Mouse (Mus musculus) neural tube, embryonic 10.5 days (tissue): ENCODE results near the gene Gm11077.

ENCODE experiments used
- DNase-seq: peaks from one replicate; pipeline ENCODE4 v3.0.0-alpha.2; 2017; ENCODE audit warnings: low spot score; ENCODE audit errors: extremely low spot score

Gm11077 gene

DNA sequence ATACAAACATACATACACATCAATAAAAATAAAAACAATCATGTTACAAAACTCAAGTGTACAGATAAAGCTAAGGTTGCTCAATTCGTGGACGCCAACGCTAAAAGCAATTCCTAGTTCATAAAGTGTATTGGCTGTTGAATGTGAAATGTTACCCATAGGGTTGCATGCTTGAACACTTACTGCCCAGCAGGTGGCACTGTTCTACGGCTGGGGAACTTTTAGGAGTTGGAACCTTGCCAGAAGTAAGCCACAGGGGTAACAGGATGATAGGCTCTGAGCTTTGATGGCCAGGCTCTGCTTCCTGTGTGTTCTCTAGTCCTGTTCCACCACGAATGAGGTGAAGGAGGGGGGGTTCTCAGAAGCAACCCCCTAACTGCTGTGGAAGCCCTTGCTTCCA is at the start of gene Gm11077:
Gene Gm11077 (plus strand): TSS at position 13 of the 400 bp plus-strand sequence.
- no peak for DNase-seq

DNA sequence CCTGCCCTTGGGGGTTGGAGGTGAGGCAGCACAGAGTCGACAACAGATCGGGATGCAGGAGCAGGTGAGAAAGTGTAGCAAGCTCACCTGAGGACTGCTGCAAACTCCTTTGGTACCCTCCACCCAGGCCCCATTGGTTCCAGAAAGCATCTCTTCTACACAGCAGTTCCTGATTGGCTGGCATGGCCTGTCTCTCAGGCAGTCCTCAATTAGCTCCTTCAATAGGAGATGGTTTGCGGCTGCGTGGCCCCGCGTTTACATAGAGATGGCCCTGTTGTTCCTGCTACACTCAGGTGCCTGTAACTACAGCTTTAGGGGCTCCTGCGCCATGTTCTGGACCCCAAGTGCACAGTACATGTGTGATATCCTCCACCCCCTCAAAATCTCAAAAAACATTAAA is 48.4 kb upstream of the Gm11077 start:
- no peak for DNase-seq

- DNase-seq = peak; percentile 25
Observed at GRCm38 (mm10) chr6:140682829-140683228, 46.3 kb upstream of the Gm11077 start.

DNA sequence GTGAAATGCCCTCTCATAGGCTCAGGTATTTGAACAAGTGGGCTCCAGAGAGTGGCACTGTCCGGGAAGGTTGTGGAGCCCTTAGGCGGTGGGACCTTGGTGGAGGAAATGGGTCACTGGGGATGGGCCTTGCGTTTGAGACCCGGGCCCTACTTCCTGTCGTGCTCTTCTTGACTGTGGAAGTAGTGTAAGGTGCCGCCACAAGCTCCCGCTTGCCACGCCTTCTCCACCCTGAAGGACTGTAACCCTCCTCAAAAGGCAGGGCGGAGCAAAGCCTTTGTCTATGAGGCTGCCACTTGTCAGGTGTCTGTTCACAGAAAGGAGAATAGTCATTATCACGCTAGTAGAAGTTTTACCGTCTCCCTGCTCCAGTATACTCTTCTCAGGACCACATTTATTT is 44.7 kb upstream of the Gm11077 start:
- DNase-seq = no peak

DNA sequence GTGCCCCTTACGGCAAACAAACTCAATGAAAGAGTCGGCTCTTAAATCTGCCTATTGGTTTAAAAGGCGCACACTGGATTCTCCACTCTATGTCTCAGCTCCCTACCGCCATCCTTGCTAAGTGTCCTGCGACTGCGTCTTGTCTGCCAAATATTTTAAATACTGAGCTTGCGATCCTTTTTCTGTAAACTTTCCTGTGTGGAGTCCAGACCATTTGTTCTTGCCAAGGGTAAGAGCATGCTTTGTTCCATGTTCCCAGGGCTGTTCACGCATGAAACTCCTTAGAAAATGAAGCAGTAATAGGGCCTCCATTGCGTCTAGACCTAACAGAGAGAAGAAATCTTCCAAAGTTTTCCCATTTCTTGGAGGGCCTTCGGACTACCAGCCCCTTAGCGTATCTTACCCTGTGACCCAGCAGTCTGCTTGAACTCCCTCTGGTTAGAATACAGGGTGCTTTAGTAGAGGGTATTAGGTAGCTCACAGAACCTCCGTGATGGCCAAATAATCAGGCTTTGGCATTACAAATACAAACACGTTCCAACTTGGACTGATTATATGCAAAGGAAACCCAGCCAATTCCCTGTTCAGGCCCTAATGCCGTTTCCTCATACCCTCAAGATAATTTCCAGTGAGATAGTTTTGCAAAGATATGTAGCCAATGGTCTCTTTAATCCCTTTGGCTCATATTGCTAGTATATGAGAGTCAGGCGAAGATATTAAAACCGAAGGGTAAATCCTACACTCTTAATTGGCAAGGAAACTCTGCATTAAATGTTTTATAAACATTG is 39.3 kb upstream of the Gm11077 start:
- no peak for DNase-seq

GRCm38 (mm10) chr6:140692160-140692559 is 36.9 kb upstream of the Gm11077 start:
- no peak for DNase-seq

DNA sequence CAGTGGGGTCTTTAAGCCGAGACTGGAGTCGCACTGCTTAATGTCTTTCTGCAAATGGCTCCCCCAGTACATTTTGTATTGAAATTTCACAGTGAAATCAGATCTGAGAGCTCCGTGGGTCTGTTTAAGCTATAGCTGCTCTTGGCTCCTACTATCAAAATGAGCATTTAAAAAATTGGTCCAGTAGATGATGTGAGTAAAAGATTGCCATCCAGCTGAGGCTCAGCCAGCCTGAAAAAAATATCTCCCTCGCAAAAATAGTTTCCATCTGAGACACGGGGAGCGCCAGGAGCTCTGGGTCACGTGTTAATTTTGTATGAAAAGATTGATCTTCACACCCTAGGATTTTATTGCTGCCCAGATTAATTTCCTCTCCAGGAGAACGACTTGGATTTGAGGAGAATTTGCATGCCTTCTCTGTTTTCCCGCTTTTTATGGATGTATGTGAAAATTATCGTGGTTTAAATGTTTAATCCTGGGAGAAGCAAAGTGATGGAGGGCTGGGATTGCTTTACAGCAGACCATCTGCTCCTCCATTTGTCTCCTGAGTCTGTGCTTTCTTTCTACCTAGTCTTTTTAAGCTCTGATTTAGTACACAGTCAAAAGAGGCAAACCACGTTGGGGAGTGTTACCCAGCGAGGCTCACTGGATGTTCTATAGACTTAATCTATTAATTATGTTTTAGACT is 32.7 kb upstream of the Gm11077 start:
- no peak for DNase-seq

DNA sequence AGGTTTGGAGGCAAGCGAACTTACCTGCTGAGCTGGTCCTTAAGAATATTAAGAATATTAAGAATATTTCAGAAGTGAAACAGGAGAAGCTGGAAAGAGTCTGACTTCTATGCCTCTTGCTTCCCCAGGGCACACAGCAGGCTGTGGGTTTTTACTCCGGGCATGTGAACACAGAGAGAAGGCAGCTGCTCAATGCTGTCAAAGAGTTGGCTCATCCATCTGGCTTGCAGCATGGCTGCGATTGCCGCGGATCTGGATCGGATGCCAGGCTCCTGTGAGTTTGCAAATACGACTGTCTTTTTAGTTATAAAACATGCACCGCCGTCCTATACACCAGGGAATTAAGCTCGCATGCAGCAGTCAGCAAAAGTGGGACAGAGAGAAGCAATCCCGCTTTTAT is 31.1 kb upstream of the Gm11077 start:
- no peak for DNase-seq

GRCm38 (mm10) chr6:140698596-140698995 is 30.5 kb upstream of the Gm11077 start:
- DNase-seq = no peak

DNA sequence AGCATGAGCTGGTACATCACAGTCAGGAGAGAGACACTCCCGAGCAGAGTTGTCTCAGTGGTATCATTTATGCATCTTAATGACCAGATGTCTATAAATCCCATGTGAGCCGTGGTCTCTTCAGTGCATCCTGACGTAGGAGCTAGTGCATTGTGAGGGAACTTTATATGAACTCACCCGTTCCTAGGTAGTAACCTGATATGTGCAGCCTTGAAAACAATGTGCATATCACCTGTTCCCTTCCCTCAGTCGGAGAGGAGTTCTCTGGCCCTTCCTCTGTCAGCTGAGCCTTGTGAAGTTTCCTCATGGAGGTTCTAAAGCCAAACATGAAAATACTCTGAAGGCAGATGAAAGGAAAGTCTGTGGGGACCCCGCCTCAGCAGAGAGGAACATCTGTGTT is 27.8 kb upstream of the Gm11077 start:
- DNase-seq = no peak

DNA sequence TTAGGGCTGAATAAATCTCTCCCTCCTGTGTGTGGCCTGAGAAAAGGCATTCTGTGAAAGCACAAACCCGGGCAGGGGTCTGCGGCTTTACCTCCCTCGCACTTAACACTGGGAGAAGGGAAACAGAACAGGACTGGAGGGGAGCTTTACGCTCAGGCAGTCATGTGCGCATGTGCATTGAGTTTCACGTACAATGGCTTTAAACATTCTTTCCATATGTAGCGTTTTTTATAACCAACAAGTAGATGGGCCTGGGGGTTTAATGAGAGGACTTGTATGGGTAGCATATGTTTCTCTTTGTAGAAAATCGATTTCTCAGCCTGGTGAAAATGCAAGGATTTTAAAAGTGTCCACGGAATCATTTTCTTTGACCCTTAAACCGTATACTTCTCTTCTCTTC is 24.0 kb upstream of the Gm11077 start:
- no peak for DNase-seq

GRCm38 (mm10) chr6:140706056-140706455 is 23.0 kb upstream of the Gm11077 start:
- DNase-seq = no peak

DNA sequence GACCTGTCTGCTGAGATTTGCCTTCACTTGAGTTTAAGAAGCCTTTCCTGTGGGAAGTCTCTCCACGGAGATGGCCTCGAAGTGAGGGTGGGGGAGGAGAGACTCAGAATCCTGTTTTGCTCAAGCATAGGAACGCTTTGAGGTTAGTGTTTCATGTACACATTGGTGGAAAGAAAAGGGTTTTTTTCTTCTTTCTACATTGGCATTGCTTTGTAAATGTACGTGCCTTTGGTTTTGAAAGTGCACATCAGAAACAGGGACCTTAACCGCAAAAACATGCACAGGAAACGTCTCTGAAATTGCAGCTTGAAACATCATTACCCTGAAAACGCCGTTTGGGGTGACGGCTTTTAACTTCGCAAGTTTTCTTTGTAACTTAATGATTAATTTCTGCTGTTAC is 21.0 kb upstream of the Gm11077 start:
- no peak for DNase-seq

- DNase-seq = no peak
Observed at GRCm38 (mm10) chr6:140709415-140710107, 19.5 kb upstream of the Gm11077 start.

DNA sequence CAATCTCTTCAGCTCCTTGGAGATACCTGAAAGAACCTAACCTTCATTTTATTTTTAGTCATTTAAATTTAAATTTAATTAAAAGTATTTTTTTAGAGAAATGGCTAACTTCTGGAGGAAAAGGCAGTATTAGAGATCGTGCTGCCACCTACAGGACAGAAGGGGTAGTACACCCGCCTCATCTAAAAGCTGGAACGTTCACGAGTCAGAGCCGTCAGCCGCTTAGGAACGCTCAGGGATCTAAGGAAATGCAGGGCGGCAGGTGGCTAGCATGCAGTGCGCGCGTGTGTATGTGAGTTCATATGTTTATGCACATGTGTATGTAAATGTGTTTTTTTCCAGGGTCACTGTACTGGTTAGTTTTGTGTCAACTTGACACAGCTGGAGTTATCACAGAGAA is 16.3 kb upstream of the Gm11077 start:
- peak; percentile 61 for DNase-seq

- DNase-seq = peak; percentile 76
Observed at GRCm38 (mm10) chr6:140714905-140715365, 14.1 kb upstream of the Gm11077 start.

DNA sequence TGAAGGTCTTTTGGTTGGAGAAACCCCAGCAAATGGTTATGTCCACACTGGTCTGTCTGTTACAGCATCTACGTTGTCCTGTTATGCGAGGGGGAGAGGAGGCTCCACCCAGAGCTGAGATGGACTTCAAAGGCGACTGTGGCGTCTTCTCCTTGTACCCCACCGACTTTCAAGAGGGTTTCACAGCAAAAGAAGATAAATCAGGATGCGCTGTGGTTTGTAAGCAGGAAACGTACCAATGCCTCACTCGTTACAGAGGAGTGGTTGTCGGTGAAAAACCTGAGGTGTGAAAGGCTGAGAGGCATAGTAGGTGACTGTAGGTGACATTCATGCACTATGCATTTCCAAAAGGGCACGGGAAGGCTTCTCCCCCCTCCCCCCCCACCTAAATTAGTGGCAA is 7.0 kb upstream of the Gm11077 start:
- DNase-seq = no peak

DNA sequence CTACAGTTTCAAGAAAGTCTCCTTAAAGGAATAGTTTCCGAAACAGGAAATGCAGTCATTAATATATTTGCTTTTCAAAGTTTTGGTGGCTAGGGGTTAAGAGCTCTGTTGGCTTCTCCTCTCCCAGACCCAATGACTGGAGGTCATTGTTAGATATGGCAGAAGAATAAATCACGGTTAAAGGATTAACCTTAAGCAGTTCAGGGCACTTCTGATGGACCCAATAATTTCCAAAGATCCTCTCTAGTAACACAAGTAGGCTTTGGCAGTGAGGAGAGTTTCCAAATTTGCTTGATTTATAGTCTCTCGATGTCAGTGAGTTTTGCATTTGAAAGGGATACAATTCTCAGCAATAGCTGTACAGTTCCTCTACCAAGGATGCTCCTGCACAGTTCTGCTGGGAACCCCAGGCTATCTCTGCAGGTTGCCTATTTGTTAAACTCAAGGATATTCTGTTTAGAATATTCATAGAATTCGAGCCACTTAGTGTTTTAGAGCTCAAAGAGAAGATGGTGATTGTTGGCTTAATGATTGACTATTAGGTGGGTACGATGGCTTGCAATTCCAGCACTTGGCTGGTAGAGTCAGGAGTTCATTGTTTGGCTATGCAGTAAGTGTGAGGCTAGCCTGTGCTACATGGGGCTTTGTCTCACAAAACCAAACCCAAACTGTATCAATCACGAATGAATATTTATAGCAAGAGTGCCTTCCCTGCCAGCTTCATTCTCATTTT is 1.8 kb downstream of the Gm11077 start:
- no peak for DNase-seq

DNA sequence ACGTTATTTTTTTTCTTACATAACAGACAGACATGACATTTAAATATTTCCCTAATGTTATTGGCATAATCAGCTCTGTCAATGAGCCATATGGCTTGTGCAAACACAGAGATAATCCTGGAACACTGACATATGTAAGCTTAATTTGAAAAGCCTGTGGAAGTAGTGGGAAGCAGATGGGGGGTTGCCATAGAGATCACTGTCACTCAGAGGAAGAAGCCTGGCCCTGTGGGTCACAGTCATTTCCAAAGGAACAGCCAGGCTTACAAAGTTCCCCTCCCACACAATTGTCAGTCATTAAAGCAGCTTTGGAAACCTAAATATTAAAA is 2.3 kb downstream of the Gm11077 start:
- no peak for DNase-seq

GRCm38 (mm10) chr6:140732971-140733640 is 4.0 kb downstream of the Gm11077 start:
- no peak for DNase-seq

DNA sequence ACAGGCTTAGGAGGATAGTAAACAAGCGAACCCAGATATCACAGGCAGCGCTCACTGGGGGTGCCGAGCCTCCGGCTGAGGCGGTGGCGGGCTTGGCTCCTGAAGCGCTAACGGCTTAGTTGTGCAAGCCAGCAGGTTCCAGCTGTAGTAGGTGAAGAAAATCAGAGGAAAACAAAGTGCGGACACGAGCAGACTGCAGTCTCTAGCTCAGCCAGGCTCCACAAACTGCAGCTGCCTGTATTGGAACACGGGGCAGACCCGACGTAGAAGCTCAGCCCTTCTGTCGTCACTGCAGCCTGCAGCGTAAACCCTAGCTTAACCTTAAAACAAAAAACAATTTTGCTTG is 4.5 kb downstream of the Gm11077 start:
- DNase-seq = no peak
